Comparison of ENCODE assay signal across 8 mouse cellular contexts in the genomic region with DNA sequence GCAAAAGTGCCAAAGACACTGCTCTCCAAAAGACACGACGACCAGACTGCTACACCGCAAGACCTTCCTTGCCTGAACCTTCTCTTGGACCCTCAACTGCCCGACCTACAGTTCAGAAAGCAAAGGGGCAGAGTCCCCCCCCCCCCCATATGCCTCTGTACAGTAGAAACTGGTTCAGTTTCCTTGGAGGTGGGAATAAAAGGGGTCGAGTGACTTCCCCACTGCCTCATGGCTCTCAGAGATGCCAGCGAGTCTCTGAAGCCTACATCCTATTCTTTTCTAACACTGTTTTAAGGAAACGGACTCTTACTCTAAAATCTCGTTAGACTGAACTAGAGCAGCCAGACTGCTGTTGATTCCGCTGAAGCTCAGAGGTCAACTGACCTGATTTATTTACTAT. TPM values are rescaled to one million over a fixed set of nuclear protein-coding genes. Genes with fewer than 3 reads are reported as not detected.
DNase-seq lines count a peak whose midpoint lies in the region; ATAC-seq lines count a peak whose summit lies in the region.

No protein-coding gene starts in this region.

- peak overlapping the region; percentile 94 for H3K4me2 ChIP-seq in heart, embryonic 15.5 days
- peak overlapping the region; percentile 85 for H3K4me2 ChIP-seq in hindbrain, embryonic 14.5 days (replicated peaks)
- H3K4me2 ChIP-seq in midbrain, embryonic 12.5 days (replicated peaks) = peak overlapping the region; percentile 90

- H3K4me1 ChIP-seq in heart, embryonic 15.5 days (replicated peaks) = peaks cover 14% of the 10 kb centered on the region
- peaks cover 8% of the 10 kb centered on the region; the same call in 1 of the 2 replicates for H3K4me1 ChIP-seq in brown adipose tissue, adult 24 weeks (ENCODE audit: control insufficient read depth, insufficient read depth, insufficient read length, low read length)
- H3K4me1 ChIP-seq in hindbrain, embryonic 14.5 days (replicated peaks; ENCODE audit: control insufficient read depth, insufficient read depth, low read length) = peaks cover 7% of the 10 kb centered on the region; the same call in 1 of the 2 replicates
- H3K4me1 ChIP-seq in midbrain, embryonic 12.5 days = peaks cover 9% of the 10 kb centered on the region

- no peaks in the 10 kb centered on the region for H3K9me3 ChIP-seq in heart, embryonic 15.5 days (replicated peaks)
- no peaks in the 10 kb centered on the region for H3K9me3 ChIP-seq in hindbrain, embryonic 14.5 days (ENCODE audit: control insufficient read depth, low read length)
- H3K9me3 ChIP-seq in midbrain, embryonic 12.5 days = no peaks in the 10 kb centered on the region

- DNase-seq in heart, adult 9 months (ENCODE audit: low spot score in 2 of 2) = no peak
- no peak for DNase-seq in hindbrain, embryonic 14.5 days (ENCODE audit: low spot score)
- DNase-seq in cerebellum, adult 11-12 months = no peak
- no peak for DNase-seq in layer of hippocampus, adult 9-11 months
- DNase-seq in ovary, postnatal 36 days (ENCODE audit: low spot score) = no peak

- no peak for ATAC-seq in heart, embryonic 15.5 days (replicated peaks; ENCODE audit: insufficient number of reproducible peaks, insufficient read depth, low FRiP score, low read depth)
- no peak for ATAC-seq in hindbrain, embryonic 14.5 days (ENCODE audit: low FRiP score)
- ATAC-seq in midbrain, embryonic 12.5 days (ENCODE audit: low FRiP score, low read depth) = 0 out of 2 replicates have a peak, but pooled peaks have one; percentile 17

- H3K4me3 ChIP-seq in heart, embryonic 15.5 days = peak overlapping the region; percentile 58
- peak overlapping the region; percentile 62 for H3K4me3 ChIP-seq in brown adipose tissue, adult 24 weeks (ENCODE audit: insufficient read depth, low read depth, low read length)
- peak overlapping the region; percentile 39 for H3K4me3 ChIP-seq in hindbrain, embryonic 14.5 days (replicated peaks; ENCODE audit: low read length)
- H3K4me3 ChIP-seq in midbrain, embryonic 12.5 days = peak overlapping the region; percentile 47

- peak overlapping the region; percentile 77; the same call in 1 of the 2 replicates for H3K27ac ChIP-seq in heart, embryonic 15.5 days
- no peak overlapping the region for H3K27ac ChIP-seq in brown adipose tissue, adult 24 weeks (replicated peaks; ENCODE audit: low read depth, low read length)
- H3K27ac ChIP-seq in hindbrain, embryonic 14.5 days = no peak overlapping the region
- H3K27ac ChIP-seq in midbrain, embryonic 12.5 days (replicated peaks) = no peak overlapping the region

- no peaks in the 10 kb centered on the region for H3K27me3 ChIP-seq in heart, embryonic 15.5 days
- peaks cover 8% of the 10 kb centered on the region for H3K27me3 ChIP-seq in hindbrain, embryonic 14.5 days (ENCODE audit: control insufficient read depth, insufficient read depth, low read length)
- H3K27me3 ChIP-seq in midbrain, embryonic 12.5 days = peaks cover 35% of the 10 kb centered on the region

- peak overlapping the region; percentile 49; the same call in 1 of the 2 replicates for H3K9ac ChIP-seq in heart, embryonic 15.5 days
- peak overlapping the region; percentile 38; the same call in 1 of the 2 replicates for H3K9ac ChIP-seq in hindbrain, embryonic 14.5 days
- no peak overlapping the region for H3K9ac ChIP-seq in midbrain, embryonic 12.5 days (replicated peaks)

- H3K36me3 ChIP-seq in heart, embryonic 15.5 days = no peaks in the 10 kb centered on the region
- H3K36me3 ChIP-seq in hindbrain, embryonic 14.5 days (replicated peaks; ENCODE audit: control insufficient read depth, insufficient read depth) = no peaks in the 10 kb centered on the region
- no peaks in the 10 kb centered on the region for H3K36me3 ChIP-seq in midbrain, embryonic 12.5 days

- WGBS in heart, embryonic 15.5 days = 42% methylated on average over 9 of the region's 9 CpGs
- WGBS in hindbrain, embryonic 14.5 days = 43% methylated on average over 9 of the region's 9 CpGs
- 50% methylated on average over 9 of the region's 9 CpGs for WGBS in midbrain, embryonic 12.5 days

RNA-seq across cellular contexts. Expression of gene Fbln5, which starts 0.7 kb away (rescaled TPM):
- 215 and 348 TPM in 2 replicates for polyA plus RNA-seq in heart, embryonic 15.5 days (2015; fragmentation: Nextera tagmentation; extraction: Ambion mirVana)
- polyA plus RNA-seq in brown adipose tissue, adult 24 weeks (2012; ENCODE audit: insufficient read depth, insufficient read length, missing spikeins) = 11.5 and 12.5 TPM in 2 replicates
- polyA plus RNA-seq in hindbrain, embryonic 14.5 days (2014; fragmentation: Nextera tagmentation; extraction: Ambion mirVana) = 15.1 and 15.7 TPM in 2 replicates
- 13.7 and 20.3 TPM in 2 replicates for polyA plus RNA-seq in midbrain, embryonic 12.5 days (2016; fragmentation: Nextera tagmentation; extraction: Ambion mirVana)

Comparison
In these comparisons a context has a peak if more than half of its experiments do, and no peak if none do; other contexts are left out.
1. RNA of gene Fbln5, which starts 0.7 kb away (polyA plus RNA-seq): 215 to 348 TPM in heart, embryonic 15.5 days; 13.7 to 20.3 TPM in midbrain, embryonic 12.5 days, 15.1 to 15.7 TPM in hindbrain, embryonic 14.5 days and 11.5 to 12.5 TPM in brown adipose tissue, adult 24 weeks; every median in the first group is over 10 times any median in the second.
2. Peak in every context shown above with its lines, with median percentiles within 50 percentile points of each other: H3K4me2 ChIP-seq and H3K4me3 ChIP-seq.